Mouse (Mus musculus) embryo, embryonic 10 days (tissue): ENCODE data around the gene Eif4a1.

Experiments used
- DNase-seq: peaks from one replicate; pipeline ENCODE4 v3.0.0-alpha.2; 2015; ENCODE audit warnings: low spot score

Eif4a1 gene

GRCm38 (mm10) chr11:69679144-69679543 lies 6.9 kb upstream of the Eif4a1 start:
- no peak for DNase-seq

DNA sequence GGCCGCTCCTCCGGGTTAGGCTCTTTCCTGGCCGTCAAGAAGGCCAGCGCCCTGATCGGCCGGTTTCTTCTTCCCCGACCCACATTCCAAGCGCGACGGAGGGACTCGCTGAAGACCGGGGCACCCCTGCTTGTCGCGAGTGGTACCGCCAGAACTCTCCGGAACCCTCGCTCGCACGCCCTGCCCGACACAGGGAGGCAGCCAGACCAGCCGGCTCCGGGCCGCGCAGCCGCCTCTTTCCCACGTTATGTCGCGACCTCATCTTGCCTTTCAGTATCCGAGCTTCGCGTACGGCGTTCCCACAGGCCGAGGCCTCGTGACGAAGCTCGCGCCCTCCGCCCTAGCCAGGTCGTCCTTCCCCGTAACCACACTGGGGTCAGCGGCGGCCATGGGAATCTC lies 498 bp downstream of the Eif4a1 start:
- DNase-seq: no peak

GRCm38 (mm10) chr11:69670786-69671725 lies 1.2 kb downstream of the Eif4a1 start:
- peak; percentile 94 for DNase-seq

GRCm38 (mm10) chr11:69666665-69667005 lies 5.6 kb downstream of the Eif4a1 start:
- no peak for DNase-seq

DNA sequence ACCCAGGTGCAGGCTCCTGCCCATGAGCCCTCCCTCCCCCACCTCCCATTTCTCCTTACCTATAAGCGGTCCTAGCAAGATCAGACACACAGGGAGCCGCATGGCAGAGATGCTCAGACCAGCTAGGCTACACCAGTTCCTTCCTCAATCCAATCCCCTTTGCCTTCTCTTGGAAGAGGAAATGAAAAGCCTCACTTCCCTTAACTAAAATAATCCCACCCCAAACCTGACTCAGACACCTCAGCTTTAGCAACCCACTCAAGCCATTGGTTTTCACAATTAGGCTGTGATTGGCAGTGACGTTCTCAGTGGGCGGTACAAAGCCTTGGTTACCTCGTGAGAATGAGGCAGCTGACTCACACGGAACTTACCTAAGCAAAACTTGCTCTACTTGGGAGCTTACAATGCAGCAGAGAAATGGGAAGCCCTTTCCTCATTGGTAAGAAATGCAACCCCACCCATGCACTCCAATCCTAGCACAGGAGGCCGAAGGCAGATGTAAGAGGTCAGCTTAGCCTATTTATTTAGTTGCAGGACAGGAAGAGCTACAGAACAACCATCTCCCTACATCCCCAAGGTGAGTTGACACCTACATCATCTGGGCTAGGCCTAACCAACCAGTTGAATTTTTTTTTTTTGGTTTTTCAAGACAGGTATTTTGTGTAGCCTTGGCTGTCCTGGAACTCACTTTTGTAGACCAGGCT lies 6.1 kb downstream of the Eif4a1 start, which contains the start of gene Cd68:
TSS of gene Cd68 (minus strand) at position 193 of the 704 bp plus-strand sequence.
- DNase-seq: peak; percentile 77

DNA sequence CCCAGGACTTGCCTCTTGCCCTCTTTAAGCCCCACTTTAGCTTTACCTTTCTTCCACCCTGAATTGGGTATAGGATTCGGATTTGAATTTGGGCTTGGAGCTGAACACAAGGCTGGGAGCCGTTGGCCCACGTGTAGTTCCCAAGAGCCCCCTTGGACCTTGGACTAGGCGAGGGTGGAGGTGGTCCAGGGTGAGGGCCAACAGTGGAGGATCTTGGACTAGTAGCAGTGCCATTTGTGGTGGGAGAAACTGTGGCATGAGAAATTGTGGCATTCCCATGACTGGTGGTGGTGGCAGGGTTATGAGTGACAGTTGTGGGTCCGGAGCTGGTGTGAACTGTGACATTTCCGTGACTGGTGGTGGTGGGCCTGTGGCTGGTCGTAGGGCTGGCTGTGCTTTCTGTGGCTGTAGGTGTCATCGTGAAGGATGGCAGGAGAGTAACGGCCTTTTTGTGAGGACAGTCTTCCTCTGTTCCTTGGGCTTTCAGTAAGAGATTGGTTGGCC lies 6.7 kb downstream of the Eif4a1 start:
- DNase-seq: no peak

- DNase-seq: no peak
These were observed 7.4 kb downstream of the Eif4a1 start for GRCm38 (mm10) chr11:69664841-69665240.

- DNase-seq: no peak
These were observed 8.4 kb downstream of the Eif4a1 start for GRCm38 (mm10) chr11:69663795-69664194.

DNA sequence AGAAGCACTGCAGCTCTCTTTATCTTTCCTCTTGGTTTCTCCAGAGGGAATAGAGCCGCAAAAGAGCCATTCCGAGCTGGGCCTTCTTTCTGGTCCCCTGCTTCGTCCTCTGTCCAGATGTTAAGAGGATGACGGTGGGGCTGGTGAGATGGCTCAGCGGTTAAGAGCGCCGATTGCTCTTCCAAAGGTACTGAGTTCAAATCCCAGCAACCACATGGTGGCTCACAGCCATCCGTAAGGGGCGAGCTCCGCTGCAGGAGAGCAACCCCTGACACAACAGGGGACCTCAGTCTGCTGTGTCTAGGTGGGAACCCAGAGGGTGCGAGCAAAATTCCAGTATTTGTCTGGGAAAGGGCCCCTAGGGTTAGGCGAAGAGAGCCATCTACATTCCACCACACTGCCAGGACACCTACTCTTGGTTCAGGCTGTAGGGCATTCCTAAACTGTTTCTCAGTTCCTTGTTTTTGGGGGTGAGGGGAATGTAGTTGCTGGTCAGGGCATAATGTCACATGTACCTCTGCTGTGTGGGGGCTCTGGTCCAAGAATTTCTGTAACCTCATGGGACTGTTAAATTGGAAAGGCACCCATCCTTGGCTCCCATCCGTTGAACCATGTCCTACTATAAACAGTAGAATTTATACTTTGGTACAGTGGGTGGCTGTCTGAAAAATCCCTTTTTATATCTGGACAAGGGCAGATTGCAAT lies 9.1 kb downstream of the Eif4a1 start:
- DNase-seq: no peak

GRCm38 (mm10) chr11:69662213-69662966 lies 9.8 kb downstream of the Eif4a1 start, which contains the start of gene Mpdu1:
Gene Mpdu1, minus strand, starts transcription at chr11:69662642.
- peak; percentile 97 for DNase-seq

DNA sequence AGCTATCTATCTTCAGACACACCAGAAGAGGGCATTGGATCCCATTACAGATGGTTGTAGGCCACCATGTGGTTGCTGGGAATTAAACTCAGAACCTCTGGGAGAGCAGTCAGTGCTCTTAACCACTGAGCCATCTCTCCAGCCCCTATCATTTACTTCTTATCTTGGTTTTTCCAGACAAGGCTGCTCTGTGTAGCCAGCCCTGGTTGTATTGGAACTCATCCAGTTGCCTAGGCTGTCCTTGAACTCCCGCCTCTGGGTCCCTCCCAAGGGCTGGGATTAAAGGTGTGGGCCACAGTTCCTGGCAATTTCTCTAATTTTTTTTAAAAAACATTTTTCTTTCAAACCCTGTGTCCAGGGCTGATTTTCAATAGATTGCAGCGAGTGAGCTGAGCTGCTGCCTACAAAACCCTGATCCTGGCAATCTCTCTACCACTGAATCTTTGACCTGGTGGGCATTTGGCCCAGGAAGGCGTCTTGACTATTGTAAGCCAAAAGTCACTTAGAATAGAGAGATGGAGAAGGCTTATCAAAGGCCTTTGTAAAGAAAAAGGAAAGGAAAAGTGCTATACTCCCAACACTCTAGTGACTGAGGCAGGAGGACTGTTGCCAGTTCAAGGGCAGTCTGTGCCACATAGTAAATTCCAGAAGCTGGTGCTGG lies 10.9 kb downstream of the Eif4a1 start:
- DNase-seq: no peak

GRCm38 (mm10) chr11:69657462-69657881 lies 14.8 kb downstream of the Eif4a1 start:
- DNase-seq: no peak

- DNase-seq: peak; percentile 83
These were observed 15.4 kb downstream of the Eif4a1 start for GRCm38 (mm10) chr11:69656617-69657461.

DNA sequence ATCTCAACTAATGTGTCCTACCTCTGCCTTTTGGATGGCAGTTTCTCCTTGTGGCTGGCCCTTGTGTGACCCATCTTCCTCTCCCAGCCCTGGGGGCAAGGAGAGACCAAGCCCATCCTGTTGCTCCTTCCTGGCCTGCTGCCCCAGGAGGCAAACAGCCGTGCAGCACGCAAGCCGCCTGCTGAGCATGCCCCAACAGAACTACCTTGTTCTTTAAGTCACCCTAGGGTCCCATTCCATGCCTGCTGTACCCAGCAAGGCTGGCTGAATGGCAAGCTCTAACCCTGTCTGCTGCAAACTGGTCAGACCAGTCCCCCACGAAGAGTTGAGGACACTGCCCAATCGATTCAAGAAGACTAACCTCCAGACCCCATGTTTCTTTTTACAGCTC lies 16.2 kb downstream of the Eif4a1 start:
- DNase-seq: no peak

- peak; percentile 87 for DNase-seq
These were observed 16.8 kb downstream of the Eif4a1 start, which contains the start of gene Sox15 for GRCm38 (mm10) chr11:69655264-69656064. Gene Sox15, plus strand, starts transcription at chr11:69655314.

DNA sequence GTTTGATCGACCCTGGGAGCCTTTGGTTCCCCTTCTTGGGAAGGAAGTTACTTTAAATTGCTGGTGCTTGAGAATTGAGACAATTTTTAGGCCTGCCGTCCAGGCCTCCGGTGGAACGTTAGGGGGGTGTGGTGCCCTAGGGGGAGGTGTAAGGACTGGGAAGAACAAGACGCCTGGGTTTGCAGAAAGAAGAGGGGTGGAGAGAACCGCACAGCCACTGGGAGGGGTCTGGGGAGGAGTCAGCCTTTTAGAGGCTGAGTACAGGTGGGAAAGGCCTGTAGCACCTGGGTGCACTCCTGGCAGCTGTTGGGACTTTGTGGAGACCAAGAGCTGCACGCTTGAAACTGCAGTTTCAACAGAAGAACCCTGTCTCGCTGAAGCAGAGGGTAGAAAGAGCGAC lies 17.5 kb downstream of the Eif4a1 start:
- no peak for DNase-seq

- no peak for DNase-seq
These were observed 18.8 kb downstream of the Eif4a1 start for GRCm38 (mm10) chr11:69653399-69653798.

GRCm38 (mm10) chr11:69645860-69646259 lies 26.4 kb downstream of the Eif4a1 start:
- no peak for DNase-seq

- DNase-seq: no peak
These were observed 36.8 kb downstream of the Eif4a1 start for GRCm38 (mm10) chr11:69635471-69635870.
